Mouse (Mus musculus) right cerebral cortex, adult 2 months (tissue): ENCODE measurements at regions not wholly inside any gene's neighbourhood (a gene's known extent, or its start where the extent isn't known, plus 50 kb on each side); places are given as distances from the start of the nearest gene placed in this dataset.
A peak's percentile ranks its signal among the peaks of the same experiment; 100 is the strongest.

Source experiments
- DNase-seq, 2 experiments: peaks; one replicate each; pipeline ENCODE4 v3.0.0; 2021 to 2022; ENCODE audit warnings: low spot score in 2 of 2

DNA sequence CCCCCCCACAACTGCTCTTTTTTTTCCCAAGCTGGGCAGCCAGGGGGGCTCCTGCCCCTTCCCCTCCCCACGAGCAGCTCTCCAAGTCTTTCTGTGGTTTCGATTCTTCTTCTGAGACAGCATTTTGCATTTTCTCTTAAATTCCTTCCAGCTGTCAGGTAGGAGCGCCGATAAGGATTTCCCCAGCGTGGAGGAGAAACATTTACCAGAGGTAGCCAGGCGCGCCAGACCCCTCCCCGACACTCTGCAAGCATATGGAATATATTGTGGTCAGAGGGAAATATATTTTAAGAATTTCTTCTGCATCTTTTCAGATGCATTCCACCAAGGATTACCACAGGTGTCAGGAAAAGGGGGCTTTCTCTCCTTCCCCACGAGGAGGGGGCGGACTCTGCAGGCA is 111.9 kb downstream of the Tbx5 start:
- DNase-seq: no peak

- no peak for DNase-seq
Measured at GRCm38 (mm10) chr5:119948399-119948798, 115.9 kb downstream of the Tbx5 start.

- DNase-seq: no peak
Measured at GRCm38 (mm10) chr5:119952085-119952484, 119.6 kb downstream of the Tbx5 start.

- DNase-seq: no peak
Measured at GRCm38 (mm10) chr5:119953189-119953588, 120.7 kb downstream of the Tbx5 start.

- peak in 1 of 2 experiments; percentile 5 for DNase-seq
Measured at GRCm38 (mm10) chr5:119953811-119954566, 121.5 kb downstream of the Tbx5 start.

DNA sequence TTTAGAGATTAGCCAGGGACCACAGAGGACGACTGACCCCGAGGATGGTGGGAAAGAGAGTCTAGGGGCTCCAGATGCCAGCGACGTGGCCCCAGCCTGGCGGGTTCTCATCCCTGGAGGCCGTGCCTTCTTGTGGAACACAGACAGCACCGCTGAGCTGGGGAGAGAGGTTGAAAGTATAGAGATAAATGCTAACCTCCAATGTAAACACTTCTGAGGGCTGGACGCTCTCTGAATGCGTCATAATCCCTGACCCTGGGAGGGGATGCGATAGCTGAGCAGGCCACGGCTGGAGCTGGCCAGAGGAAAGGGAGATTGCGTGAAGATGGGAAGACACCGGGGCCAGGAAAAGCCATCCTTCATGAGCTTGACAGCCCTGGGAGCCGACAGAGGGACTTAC is 126.5 kb downstream of the Tbx5 start:
- no peak for DNase-seq

GRCm38 (mm10) chr5:119964751-119965150 is 132.3 kb downstream of the Tbx5 start:
- DNase-seq: no peak

GRCm38 (mm10) chr5:119971286-119971685 is 138.8 kb downstream of the Tbx5 start:
- DNase-seq: peak in 1 of 2 experiments; percentile 37

DNA sequence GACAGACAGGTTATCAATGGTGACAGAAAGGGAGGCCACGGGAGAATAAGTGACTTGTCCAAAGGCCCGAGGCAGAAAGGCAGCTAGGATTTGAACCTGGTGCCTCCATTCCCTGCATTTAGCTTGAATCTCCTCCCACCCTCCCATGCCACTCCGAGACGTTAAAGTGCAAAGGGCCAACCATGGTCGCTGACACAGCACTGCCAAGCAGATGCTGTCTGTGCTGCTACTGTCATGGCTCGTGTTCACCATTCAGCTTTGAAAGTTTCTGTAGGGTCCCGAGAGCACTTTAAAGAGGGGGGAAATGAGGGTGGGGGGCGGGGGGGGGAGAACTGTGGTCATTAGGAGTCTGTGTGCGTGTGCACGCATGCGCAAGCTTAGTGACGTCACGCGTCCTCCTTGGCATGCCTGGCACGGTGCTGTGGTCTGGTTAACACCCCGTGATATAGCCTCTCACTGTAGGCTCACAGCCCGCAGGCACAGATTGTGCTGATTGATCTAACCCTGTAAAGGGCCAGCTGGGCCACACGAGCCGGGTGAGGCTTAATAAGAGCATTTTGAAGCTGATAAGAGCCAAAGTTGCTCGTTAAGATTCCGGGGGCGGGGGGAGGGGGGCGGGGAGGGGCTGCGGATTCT is 140.5 kb downstream of the Tbx5 start:
- peak; percentile 23 to 44 for DNase-seq

DNA sequence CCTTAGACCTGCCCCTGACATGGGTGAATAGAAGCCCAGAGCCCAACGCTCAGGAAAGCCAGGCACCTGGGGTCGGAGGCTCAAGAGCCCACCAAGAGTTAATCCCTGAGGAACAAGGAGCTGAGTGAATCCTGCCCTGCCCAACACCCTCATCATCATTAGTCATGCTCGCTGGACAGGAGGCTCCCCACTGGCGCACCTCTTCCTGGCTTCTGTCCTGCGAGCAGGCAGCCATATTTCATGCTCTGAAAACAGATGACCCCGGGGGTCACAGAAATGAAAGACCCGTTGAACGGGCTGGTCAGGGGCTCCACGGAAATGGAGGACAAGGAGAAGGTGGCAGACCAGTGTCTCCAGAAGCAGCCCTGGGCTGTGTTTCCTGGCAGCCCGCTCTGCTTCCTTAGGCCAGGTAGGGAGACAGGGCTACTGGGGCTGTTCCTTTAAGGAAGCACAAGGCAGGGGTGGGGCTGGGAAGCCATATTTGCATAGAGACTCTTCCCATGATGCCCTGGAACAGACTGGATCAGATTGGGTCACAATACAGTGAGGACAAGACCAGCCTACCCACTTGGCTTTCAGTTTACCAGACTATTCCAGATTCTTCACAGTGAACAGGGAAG is 138.1 kb upstream of the Rbm19 start:
- no peak for DNase-seq

- DNase-seq: peak; percentile 46 to 54
Measured at GRCm38 (mm10) chr5:119981111-119981807, 135.0 kb upstream of the Rbm19 start.

GRCm38 (mm10) chr5:119984206-119984605 is 132.1 kb upstream of the Rbm19 start:
- no peak for DNase-seq

DNA sequence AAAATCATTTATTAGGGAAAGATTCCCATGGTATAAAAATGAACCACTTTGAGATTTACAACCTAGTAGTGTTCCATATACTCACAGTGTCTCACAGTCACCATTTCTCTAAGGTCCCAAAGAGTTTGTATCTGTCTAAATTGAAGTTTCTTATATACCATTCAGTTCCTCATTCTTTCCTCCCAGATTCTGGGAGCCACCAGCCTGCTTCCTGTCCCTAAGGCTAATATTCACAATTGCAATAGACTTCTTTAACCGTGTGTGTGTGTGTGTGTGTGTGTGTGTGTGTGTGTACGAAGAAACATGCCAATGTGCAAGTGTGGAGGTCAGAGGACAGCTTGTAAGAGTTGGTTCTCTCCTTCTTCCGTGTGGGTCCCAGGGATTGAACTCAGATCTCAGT is 124.1 kb upstream of the Rbm19 start:
- no peak for DNase-seq

DNA sequence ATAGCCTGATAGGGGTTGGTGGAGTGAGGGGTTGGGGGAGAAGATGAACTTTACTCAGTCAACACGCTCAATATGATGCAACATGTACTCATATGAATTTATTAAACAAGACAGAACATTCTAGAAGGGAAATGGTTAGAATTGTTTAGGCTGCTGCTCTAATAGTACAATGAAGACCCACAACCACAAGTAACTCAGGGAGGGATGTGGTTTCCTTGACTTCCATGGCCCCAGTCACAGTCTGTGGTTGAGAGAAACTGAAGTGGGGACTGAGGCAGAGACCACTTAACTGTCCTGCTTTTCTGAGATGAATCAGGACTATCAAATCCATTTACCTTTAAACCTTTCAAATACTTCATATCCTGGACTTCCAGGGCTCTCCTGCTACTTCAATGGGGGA is 120.5 kb upstream of the Rbm19 start:
- DNase-seq: no peak

GRCm38 (mm10) chr5:120005696-120006469 is 110.4 kb upstream of the Rbm19 start:
- DNase-seq: no peak

GRCm38 (mm10) chr5:120007738-120008137 is 108.5 kb upstream of the Rbm19 start:
- DNase-seq: no peak

DNA sequence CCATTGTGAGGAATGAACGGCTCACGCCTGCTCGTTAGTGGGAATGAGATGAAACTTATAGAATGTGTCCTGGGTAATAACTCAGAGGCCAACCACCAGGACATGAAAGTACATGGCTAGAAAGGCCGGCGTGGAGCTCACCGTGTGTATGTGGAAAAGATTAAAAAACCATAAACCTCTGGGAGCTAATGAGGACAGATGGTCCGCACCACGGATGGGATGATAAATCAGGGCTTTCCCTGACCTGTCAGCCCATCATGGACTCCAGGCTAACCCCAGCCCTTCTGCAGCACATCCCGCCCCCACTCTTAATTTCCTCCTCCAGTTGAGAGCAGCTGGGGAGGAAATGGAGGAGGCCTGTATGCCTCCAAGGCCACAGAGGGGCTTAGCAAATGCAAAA is 108.0 kb upstream of the Rbm19 start:
- DNase-seq: no peak

DNA sequence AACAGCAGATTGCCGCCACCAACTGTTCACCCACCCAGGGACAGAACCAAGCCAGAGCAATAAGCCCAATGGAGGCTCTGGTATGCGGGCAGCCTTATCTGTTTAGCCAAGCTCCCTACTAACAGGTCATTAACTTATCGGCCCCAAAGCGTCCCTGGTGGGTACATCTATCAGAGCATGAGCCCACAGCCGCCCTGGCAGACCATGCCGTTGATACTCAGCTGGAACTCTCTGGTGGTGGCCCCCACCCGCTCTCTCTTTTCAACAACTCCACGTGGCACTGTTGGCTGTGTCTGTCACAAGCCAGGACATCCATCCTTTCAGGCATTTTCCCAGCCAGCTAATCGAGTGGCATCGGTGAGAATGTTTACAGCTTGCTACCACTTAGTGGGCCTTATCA is 100.8 kb upstream of the Rbm19 start:
- no peak for DNase-seq

DNA sequence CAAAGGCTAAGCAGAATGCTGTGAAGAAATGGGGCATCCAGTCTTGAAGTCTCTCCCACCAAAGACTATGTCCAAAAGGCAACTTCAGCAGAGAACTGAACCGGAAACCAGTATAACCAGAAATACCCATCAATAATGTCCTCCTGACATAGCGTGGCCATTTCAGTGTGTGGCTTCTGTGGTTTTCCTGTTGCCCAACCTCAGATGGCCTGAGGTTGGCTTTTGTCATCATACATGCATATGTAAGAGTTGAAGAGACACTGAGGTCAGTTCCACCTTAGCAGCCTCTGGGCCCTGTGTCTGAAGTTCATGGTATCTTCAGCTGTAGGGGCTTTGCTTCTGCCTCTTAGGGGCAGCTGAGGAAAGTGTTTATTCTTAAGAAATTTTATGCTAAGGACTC is 98.1 kb upstream of the Rbm19 start:
- no peak for DNase-seq

DNA sequence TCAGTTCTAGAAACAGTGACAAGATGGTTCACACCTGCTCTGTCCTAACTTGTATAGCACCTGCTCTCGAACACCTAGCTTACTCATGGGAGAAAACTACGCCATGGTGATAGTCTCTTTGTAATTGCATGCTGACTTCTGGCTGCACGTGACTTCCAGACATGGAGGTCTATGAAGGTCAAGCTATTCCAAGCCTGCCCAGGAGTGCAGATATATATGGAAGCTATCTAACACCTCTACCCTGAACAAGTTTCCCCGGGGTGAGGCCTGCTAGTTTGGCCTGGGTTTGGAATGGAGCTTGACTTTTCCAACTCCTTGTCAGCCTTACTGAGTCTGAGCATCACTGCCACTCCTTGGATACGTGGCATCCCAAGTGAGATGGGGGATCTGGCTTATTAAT is 95.5 kb upstream of the Rbm19 start:
- no peak for DNase-seq

DNA sequence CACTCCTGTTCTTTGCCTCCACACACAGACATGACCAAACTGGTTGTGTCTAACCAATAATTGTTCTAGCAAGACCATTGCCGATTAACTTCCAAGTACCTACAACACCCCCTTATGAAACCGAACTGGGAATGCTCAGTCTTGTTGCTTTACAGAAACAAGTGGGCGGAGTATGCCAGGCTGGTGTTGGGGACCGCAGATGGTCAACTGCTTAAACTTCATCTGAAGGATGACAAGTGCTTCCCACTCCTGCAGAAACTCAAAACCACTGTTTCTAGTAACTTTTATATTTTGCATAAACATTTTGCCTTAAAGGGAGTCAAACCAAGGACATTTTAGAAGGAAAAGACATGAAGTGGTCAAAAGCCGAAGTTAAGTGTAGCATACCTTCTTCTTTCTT is 94.0 kb upstream of the Rbm19 start:
- DNase-seq: peak; percentile 11 to 17

DNA sequence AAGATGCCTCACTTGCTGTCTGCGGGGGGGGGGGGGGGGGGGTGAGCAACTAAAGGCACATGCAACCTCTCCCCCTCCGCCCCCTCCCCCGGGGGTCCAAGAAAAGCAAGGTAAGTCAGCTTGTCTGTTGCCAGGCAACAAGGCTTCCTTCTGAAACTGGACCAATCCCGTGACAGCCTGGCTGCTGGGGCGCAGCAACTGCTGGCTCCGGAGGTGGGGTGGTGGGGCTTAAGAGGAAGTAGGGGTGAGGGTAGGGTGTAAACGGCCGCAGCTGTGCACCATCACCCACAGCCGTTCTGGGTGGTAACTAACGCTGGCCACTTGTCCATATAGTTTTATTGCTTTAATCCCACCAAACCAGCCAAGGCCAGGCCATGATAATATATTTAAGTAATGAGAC is 92.2 kb upstream of the Rbm19 start:
- peak; percentile 51 to 54 for DNase-seq
